Mouse (Mus musculus) thymus, postnatal 0 days (tissue): ENCODE data around the gene Noto. TPM values are rescaled to one million over a fixed set of nuclear protein-coding genes. Genes with fewer than 3 reads are reported as not detected.
"Not testable (repeated sequence)": the region's sequence is repeated elsewhere in the genome, so short reads cannot be mapped to it uniquely, and the experiment has no call there.

ENCODE experiments used
- DNase-seq: peaks from one replicate; pipeline ENCODE4 v3.0.0-alpha.2; 2015; ENCODE audit warnings: low spot score
- polyA plus RNA-seq: library from polyadenylated mRNA; unstranded; fragments of >200 nt; fragmentation: Nextera tagmentation; extraction: Ambion mirVana; gene quantifications from 2 replicates; pipeline ENCODE4 v1.2.1, GENCODE M21; 2015

The Noto gene
- polyA plus RNA-seq, 1 experiment from 2014 or later: not detected

DNA sequence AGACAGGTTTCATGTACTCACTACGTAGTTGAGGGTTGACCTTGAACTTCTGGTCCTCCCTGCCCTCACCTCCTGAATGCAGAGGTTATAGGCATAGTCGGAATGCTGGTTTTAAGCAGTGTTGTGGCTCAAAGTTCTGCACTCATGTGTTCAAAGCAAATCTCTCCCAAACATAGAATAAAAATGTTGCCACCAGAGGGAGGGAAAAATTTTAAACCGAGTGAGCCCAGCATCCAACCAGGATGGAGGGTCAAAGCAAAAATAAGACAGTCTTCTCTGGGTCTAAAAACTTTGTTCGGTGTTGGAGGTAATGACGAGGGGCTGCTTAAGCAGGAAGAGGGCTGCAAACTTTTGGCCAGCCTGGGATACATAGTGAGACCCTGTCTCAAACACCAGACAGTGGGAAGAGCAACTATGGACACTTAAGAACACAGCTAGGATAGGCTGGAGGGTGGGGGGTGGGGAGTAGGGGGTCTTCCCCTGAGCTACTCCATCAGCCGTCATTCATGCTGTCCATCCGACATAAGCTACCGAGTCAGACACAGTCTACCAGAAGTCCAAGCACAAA, 7.7 kb downstream of the Noto start:
- DNase-seq: no peak

DNA sequence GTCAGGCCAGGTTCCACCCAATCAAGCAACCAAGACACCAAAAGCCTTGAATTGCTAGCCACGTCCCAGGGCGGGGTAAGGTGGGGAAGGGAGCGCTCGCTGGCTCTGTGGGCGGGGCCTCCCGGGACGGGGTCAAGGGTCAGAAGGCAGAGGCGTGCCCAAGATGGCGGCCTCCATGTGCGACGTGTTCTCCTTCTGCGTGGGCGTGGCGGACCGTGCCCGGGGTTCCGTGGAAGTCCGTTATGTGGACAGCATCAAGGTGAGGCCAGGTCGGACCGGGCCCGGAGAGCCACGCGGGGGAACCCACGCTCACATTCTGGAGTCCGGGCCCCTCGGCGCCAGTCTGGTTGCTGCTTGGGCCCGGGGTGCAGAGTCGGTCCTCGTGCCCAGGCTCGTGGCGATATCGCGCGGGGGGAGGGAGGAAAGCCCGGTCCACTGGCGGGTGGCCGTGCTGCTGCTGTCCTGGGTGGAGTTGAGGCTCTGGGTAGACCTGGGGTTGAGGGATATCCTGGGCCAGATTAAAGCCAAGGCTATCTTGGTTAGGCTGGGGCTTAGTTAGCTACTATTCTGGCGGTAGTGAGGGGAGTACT, 8.3 kb downstream of the Noto start, which contains the start of gene Smyd5:
Smyd5 (plus strand) TSS at position 148 of the 590 bp plus-strand sequence.
- peak; percentile 76 for DNase-seq

- DNase-seq: no peak
Measured at GRCm38 (mm10) chr6:85433865-85434264, 10.2 kb downstream of the Noto start.

- no peak for DNase-seq
Measured at GRCm38 (mm10) chr6:85436204-85436603, 12.5 kb downstream of the Noto start.

DNA sequence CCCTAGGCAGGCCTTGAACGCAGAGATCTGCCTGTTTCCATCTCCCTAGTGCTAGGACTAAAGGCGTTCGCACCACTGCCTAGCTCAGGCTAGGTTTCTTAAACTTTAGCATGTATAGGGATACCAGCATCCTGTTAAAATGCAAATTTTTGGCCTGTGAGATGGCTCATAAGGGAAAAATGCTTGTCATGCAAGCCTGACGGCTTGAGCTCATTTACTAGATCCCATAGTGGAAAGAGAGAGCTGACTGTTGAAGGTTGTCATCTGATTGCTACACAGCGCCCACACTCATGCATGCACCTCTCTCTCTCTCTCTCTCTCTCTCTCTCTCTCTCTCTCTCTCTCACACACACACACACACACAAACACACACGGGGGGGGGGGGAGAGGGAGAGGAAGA, 12.9 kb downstream of the Noto start:
- DNase-seq: no peak

- no peak for DNase-seq
Measured at GRCm38 (mm10) chr6:85441142-85441541, 17.5 kb downstream of the Noto start.

DNA sequence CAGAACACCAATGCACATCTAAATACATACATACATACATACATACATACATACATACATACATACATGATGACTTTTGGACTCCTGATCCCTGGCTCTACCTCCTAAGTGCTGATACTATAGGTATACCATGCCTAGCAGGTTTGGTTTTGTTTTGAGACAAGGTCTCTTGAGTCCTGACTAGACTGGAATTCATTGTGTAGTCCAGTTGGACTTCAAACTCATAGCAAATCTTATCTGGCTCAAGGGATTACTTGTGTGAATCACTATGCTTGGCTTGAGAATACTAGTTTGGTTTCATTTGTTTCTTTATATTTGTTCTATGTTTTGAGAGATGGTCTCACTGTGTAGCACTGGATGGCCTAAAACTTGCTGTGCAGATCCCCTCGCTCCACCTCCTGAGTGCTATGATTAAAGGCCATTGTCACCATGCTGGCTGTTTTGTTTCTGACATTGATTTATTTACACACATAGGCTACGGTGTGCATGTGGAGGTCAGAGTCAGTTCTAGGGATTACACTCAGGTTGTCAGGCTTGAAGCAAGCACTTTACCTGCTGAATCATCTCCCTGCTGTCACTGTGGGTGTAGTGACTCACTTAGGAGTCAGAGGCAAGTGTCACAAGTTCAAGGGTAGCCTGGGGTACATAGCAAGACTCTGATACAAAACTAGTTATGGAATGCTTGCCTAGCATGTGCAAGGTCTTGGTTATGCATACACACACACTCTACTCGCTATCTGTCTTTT, 20.0 kb downstream of the Noto start:
- no peak for DNase-seq

- DNase-seq: no peak
Measured at GRCm38 (mm10) chr6:85444266-85444965, 20.7 kb downstream of the Noto start.

- DNase-seq: no peak
Measured at GRCm38 (mm10) chr6:85445286-85445685, 21.6 kb downstream of the Noto start.

GRCm38 (mm10) chr6:85447351-85447750, 23.7 kb downstream of the Noto start:
- DNase-seq: no peak

DNA sequence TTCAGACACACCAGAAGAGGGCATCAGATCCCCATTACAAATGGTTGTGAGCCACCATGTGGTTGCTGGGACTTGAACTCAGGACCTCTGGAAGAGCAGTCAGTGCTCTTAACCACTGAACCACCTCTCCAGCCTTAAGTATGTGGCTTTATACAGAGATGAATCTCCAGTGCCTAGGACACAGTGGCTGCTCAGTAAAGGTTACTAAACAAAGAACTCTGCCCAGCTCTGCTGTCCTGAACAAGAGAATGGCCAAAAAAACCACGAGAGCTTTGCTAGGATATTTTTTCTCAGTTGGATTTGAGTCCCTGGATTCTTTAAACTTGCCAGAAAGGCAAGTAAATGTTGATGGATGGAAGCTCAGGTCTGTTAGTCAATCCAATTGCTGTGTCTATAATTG, 26.5 kb downstream of the Noto start:
- DNase-seq: not testable (repeated sequence)

DNA sequence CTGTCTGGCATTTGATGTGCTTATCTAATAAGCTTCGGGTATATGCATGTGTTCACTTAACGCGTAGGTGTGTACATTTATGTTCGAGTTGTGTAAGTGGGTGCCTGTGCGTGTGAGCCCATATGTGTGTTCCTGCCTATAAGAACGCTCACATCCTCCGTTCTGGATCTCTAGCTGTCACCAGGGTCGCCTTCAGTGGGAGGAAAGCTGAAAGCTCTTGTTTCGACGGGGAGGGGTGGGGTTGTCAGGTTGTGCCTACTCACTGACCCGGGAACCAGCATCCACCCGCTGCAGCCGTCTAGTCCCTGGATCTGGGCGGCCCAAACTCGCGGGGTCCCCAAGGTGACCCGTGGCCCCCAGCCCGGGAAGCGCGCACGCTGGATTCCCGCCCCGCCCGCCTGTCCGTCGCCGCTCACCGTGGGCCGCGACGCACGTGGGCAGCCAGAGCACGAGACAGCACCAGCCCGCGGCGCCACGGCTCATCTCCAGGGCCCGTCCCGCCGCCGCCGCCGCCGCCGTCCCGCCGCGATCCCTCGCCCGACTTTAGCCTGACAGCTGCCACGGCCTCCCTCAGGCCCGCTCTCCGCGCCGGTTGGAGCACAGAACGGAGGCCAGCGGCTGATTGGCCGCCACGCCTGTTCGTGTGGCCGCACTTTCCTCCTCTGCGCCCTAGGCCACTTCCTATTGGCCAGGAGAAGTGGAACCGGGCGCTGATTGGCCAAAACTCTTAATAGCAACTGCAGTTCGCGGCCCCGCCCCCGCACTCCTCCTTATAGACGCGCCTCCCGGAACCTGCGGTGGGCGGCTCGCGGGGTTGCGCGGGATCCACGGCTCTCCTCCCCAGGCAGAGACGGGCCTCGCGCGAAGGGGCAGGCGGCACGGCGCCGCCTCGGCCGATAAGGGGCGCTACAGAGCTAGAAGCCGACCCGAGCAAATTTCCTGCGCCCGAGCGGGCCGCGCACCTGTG, 27.3 kb downstream of the Noto start, which contains the start of gene Cct7:
Cct7 (plus strand) TSS at position 818 of the 967 bp plus-strand sequence.
- peak; percentile 99 for DNase-seq

DNA sequence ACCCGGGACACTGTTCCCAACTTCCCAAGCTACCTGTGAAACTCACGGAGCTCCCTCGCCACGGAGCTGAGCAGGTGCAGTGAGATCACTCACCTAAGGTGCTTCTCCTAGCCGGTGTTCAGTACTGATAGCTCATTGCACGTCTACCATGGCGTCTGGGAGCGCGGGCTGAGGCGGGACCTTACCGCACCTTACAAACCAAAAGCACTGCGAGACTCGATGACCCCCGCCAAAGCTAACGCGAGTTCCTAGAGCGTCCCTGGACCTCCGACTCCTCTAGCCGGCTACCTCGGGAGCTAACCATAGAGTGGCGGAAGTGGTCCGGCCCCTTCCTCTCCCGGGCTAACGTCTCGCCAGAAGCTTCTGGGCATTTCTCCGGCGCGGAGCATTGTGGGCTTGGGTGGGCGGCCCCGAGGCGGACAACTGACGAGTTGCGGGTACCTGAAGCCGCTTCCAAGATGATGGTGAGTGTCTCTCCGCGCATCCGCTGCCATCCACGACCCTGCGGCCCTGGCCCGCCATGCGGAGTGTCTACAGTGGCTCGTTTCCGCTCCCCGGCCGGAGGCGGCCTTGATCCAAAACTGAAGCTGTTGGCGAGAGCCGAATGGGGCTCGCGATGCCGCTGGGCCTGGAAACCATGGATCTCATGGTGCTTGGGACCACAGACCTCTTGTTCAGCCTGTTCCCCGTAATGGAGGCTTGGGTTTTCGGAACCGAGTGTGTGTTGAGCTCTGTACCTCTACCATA, 28.2 kb downstream of the Noto start, which contains the start of gene Pradc1:
Pradc1 (minus strand) TSS at position 307 of the 747 bp plus-strand sequence.
- DNase-seq: peak; percentile 97

GRCm38 (mm10) chr6:85452411-85452665, 28.7 kb downstream of the Noto start:
- DNase-seq: no peak

DNA sequence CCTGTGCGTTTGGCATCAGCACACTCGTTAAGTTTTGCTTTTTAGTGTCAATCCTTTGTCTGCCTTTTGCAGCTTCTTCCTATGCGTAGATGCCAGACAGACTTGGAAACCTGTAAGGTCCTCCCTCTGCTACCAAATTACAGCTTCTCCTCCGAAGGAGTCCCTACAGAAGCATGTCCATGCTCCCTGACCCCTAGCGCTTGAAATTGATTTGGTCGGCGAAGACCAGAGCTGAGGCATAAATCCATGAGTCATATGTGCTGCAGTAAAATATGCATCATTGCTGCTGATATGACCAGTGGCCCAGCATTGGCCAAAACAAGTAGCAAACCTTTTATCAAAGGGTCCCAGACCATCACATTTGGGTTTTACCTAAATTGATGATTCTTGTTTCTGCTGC, 29.1 kb downstream of the Noto start:
- peak; percentile 2 for DNase-seq

GRCm38 (mm10) chr6:85459621-85460020, 35.9 kb downstream of the Noto start:
- DNase-seq: no peak

DNA sequence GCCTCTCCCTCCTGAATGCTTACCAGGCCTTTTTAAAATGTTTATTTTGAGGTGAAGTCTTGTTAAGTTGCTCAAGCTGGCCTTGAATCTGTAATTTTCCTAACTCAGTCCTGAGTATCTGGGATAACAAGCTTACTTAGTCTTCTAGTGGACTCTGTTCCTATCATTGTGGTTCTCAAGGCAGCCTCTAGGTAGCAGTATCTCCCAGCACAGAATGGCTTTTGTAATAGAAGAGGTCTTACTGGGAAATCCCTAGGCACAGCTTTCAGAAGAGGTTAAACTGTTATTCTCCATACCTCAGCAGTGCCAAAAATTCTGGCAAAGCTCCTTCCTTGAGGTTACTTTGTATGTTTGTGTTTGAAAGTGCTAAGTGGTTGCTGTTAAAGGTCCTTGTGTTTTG, 41.7 kb downstream of the Noto start:
- DNase-seq: no peak

GRCm38 (mm10) chr6:85469660-85470430, 46.2 kb downstream of the Noto start:
- DNase-seq: no peak

GRCm38 (mm10) chr6:85471962-85472361, 48.3 kb downstream of the Noto start:
- no peak for DNase-seq
